Mouse (Mus musculus): ENCODE data around the gene Tyw1. TPM values are rescaled to one million over a fixed set of nuclear protein-coding genes. Genes with fewer than 3 reads are reported as not detected.

The Tyw1 gene
- total RNA-seq, 4 experiments from 2014 or later, result 34.0 to 36.4 (median 35.7) TPM

DNA sequence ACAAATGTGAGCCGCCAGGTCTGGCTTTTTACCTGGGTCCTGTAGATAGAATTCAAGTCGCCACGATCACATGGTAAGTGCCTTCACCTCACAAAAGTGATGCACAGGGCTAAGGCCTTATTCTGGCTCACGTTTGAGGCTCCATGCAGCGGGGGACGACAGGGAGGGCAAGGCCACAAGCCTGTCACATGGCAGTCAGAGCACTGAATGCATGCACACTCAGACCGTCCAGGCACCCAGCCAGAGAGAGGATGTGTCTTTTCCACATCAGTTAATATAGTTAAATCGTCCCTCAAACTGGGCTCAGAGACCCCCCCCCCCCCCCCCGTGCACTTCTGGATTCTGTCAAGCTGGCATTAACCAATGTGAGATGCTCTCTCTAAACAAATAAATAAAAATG, 60.9 kb downstream of the Tyw1 start:
- peak; percentile 59 for DNase-seq

GRCm38 (mm10) chr5:130319783-130320182, 64.4 kb downstream of the Tyw1 start:
- no peak for DNase-seq

DNA sequence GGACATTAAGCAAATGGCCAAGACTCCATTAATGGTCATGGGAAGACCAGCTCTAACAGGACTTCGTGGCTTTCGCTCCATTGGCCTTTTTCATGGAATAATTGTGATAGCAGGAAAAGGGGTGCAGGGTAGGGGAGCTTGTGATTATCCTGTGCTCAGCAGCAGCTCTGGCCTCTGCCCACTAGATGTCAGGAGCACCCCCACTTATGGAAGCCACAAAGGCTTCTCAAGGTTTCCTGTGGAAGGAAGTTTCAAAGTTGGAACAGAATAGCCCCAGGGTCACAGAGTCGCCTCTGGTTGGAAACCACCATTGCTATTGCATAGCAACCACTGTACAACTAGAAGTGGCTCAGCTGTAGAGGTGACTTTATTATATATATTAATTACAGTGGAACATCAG, 65.1 kb downstream of the Tyw1 start:
- DNase-seq, result peak; percentile 54

DNA sequence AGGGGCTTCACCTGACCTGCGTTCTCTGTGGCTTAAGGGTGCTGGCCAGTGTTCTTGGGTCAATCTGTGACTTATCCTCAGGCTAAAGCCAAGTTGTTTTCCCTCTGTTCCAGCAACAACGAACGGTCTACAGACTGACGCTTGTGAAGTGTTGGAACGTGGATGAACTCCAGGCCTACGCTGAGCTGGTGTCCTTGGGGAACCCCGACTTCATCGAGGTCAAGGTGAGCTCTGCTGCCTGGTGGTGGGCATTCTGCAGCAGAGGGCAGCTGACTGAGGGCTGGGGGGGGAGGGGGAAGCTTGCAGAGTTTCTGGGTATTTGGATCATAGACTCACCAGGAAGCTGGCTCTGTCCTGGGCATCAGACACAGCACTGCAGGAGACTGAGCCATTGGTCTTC, 70.1 kb downstream of the Tyw1 start:
- DNase-seq, result peak; percentile 51

DNA sequence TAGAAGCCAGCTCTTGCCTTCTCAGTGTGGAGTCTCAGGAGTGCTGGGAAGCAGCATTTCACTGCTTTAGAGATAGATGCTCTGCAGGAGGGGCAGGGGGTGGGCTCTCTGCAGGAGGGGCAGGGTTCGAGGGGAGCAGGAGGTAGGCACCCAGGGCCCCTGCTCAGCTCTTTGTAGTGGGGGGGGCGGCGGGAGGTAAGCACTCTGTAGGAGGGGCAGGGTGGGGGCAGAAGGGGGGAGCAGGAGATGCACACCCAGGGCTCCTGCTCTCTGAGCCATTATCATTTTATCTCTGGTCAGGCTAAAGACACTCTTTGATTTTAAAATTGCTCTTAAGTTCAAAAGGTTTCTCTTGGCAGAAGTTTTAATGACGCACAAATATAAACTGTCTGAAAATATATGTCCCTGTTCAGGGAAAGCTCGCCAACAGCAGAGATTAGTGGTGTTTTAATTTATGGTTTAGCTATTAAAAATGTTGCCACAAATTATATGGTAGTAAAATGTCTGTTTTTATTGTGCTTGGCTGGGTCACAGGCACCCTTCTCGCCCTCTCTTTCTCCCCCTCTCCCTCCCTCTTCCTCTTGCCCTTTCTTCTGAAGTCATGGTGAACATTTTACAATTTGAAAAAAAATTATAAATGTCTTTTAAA, 72.3 kb downstream of the Tyw1 start:
- DNase-seq, result no peak

DNA sequence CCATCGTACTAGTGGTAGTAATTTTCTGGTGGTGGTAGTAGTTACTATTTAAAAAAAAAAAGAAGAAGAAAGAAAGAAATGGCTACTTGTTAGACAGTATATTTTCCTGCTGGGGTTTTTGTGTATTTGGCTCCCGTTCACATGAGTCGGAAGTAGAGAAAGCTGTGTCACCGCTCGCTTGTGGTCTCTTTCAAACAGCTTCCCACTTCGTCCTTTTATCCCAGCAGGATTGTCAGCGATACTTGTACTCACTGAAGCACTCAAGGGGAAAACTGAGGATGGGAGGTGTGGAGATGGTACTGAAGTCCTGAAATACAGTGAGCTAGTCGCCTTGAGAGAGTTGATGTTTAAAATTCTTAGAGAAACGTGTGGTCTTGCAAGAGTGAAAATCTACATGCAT, 72.9 kb downstream of the Tyw1 start:
- DNase-seq, result no peak

GRCm38 (mm10) chr5:130329889-130330288, 74.5 kb downstream of the Tyw1 start:
- DNase-seq, result no peak

- DNase-seq, result no peak
These were observed 75.4 kb downstream of the Tyw1 start for GRCm38 (mm10) chr5:130330801-130331200.

DNA sequence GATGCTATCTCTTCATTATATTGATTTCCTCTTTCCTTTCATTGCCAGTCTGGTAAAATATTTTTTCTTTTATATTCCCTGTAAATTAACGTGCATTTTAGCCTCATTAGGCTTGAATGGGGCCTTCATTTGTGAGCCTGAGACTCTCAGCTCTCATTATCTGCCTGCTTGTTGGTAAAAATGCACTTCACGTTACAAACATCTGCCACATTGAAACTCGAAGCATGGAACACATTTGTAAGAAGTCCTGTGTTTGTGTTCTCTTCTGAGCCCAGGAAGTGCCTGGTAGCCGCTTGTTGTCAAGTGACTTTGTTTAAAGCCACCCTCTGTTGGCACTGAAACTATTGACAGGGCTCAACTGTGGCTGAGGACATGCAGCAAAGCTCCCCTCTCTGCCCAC, 75.8 kb downstream of the Tyw1 start:
- DNase-seq, result no peak

DNA sequence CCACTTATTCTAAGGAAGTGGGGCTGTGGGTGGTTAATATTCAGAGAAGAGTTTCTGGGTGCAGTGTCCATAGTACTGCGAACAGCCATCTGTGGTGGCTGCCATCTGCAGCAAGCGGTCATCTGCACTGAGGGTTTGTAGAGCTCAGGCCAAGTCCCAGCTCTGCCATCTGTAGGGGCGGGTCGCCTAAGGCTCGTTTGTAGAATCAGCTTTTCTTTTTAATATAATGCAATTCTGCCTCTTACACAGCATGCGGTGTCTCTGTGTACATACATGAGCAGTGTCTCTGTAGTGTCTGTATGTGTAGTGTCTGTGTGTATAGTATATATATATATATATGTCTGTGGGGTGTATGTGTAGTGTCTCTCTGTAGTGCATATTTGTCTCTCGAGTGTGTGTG, 78.1 kb downstream of the Tyw1 start:
- no peak for DNase-seq

DNA sequence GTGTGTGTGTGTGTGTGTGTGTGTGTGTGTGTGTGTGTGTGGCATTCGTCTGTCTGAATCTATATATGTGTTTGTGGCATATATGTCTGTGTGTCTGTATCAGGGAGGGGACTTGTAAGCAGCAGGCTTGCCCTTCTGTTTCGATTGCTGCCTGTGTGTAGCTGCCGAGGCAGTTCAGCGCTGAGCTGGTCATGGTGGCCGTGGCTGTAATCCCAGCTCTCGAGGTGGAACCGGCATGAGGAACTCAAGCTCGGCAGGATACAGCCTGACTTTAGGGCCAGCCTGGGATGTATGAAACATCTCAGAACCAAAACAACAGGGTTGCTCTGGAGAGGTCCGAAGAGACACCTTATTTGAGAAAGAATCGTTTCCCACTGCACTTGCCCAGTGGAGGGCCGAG, 78.6 kb downstream of the Tyw1 start:
- DNase-seq, result no peak

DNA sequence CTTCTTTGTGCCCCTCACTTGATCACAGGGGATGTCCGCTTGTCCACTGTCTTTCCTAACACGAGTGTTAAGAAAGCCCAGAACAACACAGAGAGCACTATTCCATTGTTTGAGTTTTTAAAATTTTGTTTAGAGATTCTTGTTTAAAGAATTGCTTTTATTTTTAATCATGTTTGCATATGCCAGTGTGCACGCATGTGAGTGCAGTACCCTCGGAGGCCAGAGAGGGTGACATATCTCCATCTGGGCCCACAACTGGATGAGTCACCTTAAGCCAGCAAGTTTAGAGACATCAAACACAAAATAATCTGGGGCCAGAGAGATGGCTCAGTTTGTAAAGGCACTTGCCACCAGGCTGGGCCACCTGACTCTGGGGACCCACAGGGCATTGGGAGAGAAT, 80.0 kb downstream of the Tyw1 start:
- DNase-seq, result no peak

GRCm38 (mm10) chr5:130340656-130341055, 85.2 kb downstream of the Tyw1 start:
- DNase-seq, result peak; percentile 69

- DNase-seq, result no peak
These were observed 89.6 kb downstream of the Tyw1 start for GRCm38 (mm10) chr5:130344999-130345398.

GRCm38 (mm10) chr5:130345871-130346270, 90.5 kb downstream of the Tyw1 start:
- no peak for DNase-seq

DNA sequence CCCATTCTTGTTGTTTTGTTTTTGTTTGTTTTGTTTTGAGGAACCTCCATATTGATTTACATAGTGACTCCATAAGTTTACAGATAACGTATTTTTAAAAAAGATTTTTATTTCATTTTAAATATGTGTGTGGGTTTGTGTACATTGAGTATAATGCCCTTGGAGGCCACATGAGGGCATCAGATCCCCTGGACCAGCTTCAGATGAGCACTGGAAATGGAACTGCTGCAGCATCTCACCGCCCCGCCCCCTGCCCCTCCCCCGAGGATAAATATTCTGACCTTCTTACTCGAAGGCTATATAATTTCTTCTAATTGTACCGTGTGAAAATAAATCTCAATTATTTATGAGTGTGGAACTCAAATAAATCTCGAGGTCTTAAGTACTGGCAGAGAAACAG, 99.8 kb downstream of the Tyw1 start:
- no peak for DNase-seq

DNA sequence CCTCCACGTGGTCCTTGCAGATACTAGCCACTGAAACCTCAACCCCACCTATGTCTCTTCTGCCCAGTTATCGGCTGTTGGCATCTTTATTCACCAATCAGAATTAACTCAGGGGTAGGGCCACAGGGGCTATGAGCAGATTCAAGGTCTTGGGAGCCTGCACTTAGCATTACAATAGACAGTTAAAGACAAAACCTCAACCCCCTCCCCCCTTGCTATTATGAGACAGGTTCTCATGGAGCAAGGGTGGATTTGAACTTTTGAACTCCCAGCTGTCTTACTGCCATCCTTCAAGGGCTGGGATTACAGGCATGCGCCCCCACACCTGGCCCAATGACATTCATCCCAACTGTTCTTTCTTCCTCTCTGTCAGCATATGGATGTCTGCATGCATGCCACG, 107.7 kb downstream of the Tyw1 start:
- DNase-seq, result no peak

- no peak for DNase-seq
These were observed 108.4 kb downstream of the Tyw1 start for GRCm38 (mm10) chr5:130363773-130364172.

- no peak for DNase-seq
These were observed 112.8 kb downstream of the Tyw1 start for GRCm38 (mm10) chr5:130368236-130368635.

DNA sequence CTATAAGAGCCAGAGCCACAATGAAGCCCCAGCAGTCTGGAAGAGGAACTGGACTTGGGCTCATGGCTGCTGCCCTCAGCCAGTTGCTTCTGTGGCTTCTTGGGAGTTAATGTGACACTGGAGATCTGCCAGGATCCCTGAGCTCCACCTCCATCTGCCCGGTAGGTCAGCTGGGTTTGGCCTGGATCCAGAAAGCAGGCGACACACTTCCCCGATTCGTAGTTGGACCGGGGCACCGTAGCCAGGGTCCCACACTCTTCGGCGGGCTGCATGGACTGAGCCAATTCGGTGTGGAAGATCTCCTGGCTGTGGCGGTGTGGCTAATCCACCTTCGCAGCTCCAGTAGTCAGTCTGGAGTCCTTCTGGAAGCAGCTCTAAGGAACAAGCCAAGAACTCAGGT, 113.8 kb downstream of the Tyw1 start, which contains the start of gene Caln1:
Gene Caln1 (plus strand): TSS at position 219 of the 400 bp plus-strand sequence.
- peak; percentile 53 for DNase-seq

DNA sequence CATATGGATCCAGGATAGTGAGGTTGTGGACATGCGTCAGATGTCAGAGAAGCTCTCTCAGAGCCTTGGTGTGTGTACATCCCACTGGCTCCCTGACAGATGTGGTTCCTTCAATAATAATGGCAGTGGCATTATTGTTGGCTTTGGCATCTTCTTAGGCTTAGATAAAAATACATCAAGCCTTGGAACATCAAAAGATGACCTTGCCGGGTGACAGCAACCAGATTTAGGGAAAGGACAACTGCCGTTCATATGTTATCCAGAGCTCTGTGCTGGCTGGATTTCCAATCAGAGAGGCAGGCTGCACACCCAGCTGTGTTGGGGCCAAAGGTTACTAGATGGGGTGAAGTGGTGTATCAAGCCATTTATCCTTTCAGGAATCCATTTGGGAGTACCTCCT, 120.0 kb downstream of the Tyw1 start:
- peak; percentile 49 for DNase-seq

- no peak for DNase-seq
These were observed 128.9 kb downstream of the Tyw1 start, which contains the start of gene A330070K13Rik for GRCm38 (mm10) chr5:130384222-130384912. Gene A330070K13Rik, minus strand, starts transcription at chr5:130384631.

- DNase-seq, result no peak
These were observed 131.0 kb downstream of the Tyw1 start for GRCm38 (mm10) chr5:130386418-130386817.
